Mouse (Mus musculus) mature B cell (primary cell): ENCODE results near the gene Mtmr14.

Source experiments
- in situ Hi-C: fragments of 300-500 bp; cut with MboI; formaldehyde crosslinking; loops from 2 replicates; pipeline ENCODE4 v1.14.3; 2019

Mtmr14 gene

DNA sequence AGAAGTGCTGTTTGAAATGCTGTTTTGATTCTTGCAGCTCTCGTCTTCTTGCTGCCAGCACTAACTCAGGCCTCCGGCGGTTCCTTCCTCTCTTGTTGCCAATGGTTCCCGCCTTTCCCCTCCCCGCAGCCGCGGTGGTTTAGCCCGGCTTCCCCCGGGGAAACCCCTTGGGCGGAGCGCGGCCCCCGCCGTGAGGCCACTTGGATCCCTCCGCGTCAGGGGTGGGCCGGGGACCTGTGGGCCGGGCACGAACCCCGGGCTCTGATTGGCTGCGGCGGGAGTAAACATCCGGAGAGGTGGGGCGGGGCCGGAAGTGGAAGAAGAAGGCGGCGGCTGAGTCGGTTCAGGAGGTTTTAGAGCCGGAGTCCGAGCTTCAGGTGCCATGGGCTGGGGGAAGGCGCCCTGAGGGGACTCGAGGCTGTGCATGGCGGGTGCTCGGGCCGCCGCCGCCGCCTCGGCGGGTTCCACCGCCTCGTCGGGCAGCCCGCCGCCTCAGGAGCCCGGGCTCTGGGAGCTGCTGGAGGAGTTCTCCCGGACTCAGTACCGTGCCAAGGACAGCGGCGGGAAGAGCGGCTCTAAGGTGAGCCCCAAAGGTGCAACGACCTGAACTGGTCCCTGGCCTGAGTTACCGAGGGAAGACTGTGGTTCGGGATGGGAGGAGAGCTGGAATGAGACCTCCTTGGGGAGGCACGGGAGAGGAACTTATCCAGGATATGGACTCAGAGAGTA is at the start of gene Mtmr14:
Mtmr14 (plus strand) TSS at position 302 of the 729 bp plus-strand sequence.
- in situ Hi-C loops, result no loop called here

- in situ Hi-C loops, result no loop called here
These were observed 43.7 kb upstream of the Mtmr14 start for GRCm38 (mm10) chr6:113193765-113194460.

GRCm38 (mm10) chr6:113194517-113194840 is 43.2 kb upstream of the Mtmr14 start:
- in situ Hi-C loops, result no loop called here

DNA sequence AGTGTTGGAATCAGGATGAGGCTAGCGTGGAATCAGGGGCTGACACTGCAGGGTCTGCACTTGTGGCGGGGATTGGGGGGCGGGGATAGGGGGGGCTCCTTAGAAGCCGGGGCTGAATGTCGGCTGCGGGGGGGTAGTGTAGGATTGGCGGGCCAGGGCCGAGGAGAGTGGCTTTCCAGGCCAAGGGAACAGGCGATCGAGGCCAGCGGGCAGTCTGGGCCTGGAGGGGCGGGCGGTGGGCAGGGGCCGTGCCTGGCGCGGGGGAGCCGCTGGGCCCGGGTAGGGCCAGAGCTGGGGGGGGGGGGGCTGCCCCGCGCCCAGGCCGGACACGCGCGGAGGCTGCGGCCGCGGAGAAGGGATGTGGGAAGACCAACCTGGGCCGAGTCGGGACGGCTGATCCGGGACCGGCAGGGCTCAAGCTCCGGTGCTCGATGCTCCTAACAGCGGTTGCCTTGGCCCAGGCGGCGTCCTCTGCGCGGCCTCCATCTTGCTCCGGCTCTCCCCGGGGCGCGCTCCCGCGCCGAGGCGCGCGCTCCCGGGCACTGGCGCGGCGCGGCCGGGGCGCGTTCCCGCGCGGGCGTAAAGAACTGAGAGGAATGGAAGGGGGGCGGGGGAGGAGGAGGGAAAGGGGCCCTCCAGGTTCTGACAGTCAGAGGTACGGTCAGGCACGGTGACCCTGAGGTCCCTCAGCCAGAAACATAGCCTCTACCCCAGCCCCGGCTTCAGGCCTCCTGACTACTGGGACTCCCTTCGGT is 42.6 kb upstream of the Mtmr14 start, which contains the start of gene Lhfpl4:
Lhfpl4 (minus strand) TSS at position 544 of the 755 bp plus-strand sequence.
- in situ Hi-C loops, result no loop called here

DNA sequence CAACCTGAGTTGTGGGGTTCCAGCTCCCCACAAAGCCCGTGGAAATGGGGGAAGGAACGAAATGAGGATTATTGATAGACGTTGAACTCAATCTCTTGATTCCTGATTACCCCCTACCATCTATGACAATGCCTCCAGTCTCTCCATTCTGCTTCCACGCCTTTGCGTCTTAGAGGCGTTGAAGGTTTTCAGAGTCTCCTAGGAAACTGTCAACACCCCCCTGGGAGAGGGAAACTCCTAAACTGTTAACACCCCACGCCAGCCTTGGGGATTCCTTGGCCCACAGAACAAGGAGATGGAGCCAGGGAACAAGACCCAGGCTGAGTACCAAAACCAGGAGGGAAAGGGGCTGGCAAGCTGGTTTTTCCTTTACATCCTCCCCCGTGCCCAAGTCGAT is 42.0 kb upstream of the Mtmr14 start:
- in situ Hi-C loops, result no loop called here

- in situ Hi-C loops, result no loop called here
These were observed 21.4 kb upstream of the Mtmr14 start for GRCm38 (mm10) chr6:113216280-113216679.

- in situ Hi-C loops, result no loop called here
These were observed 11.8 kb upstream of the Mtmr14 start for GRCm38 (mm10) chr6:113225798-113226197.

GRCm38 (mm10) chr6:113226705-113227104 is 10.9 kb upstream of the Mtmr14 start:
- in situ Hi-C loops, result no loop called here

DNA sequence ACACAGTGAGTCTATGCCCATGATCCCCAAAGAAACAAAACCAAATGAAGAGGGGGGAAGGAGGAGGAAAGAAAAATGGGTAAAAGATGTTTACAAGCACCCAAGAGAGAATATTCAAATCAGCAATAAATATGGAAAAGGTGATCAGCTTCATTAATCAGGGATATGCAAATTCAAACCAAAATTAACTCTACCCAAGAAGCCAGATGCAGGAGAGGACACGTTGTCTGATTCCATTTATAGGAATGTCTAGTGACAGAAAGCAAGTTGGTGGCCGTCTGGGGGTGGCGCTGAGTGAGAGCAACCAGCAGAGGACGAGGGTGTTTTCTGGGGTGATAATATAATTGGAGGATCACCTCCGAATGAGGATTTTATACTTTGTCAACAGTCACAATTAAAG is 2.5 kb upstream of the Mtmr14 start:
- in situ Hi-C loops, result no loop called here

DNA sequence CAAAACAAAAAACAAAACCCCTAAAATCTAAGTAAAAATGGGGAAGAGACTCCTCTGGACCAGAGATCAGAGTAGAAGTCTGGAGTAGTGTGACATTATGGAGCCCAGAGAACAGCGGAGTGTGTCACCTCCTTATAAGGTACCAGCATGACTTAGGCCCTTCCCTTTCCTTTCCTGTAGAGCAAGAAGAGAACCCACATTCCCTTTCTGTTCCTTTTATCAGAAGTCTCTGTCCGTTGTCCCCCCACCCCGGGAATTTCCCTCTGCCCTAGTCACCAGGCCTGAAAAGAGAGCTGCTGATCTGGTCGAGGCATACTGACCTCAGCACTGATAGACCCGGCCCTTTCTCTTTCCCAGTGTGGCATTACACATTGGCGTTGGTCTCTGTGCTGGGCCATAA is 799 bp downstream of the Mtmr14 start:
- in situ Hi-C loops, result no loop called here

DNA sequence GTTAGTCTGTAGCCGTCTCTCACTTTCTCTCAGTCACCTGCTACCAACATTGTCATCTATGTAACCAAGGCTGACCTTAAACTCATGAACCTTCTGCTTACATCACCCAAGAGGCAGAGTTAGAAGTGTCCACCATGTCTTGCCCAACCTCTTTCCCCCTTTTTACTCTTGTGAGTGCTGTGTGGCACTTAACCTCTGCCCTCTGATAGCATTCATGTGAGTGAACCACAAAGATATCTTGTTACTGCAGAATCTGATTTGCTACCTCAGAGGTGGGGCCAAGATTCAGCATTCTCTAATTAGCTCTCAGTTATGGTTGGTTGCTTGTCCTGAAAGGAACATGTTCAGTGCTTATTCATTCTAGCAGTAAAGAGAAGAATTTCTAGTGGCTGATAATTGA is 5.1 kb downstream of the Mtmr14 start:
- in situ Hi-C loops, result no loop called here

- in situ Hi-C loops, result no loop called here
These were observed 7.9 kb downstream of the Mtmr14 start for GRCm38 (mm10) chr6:113245585-113245984.

GRCm38 (mm10) chr6:113250786-113251185 is 13.1 kb downstream of the Mtmr14 start:
- in situ Hi-C loops, result no loop called here

DNA sequence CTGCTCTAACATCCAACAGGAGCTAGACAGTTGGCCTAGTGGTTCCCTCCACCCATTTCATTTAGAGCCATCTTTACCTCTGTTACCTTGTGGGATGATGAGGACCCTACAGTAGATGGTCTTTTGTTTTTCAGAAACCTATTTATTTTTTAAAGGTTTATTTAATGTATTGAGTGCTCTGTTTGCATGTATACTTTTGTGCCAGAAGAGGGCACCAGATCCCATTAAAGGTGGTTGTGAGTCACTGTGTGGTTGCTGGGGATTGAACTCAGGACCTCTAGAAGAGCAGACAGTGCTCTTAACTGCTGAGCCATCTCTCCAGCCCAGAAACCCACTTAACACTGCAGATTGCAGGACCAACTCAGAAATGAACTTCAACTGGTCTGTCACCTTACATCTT is 14.3 kb downstream of the Mtmr14 start:
- in situ Hi-C loops, result no loop called here

DNA sequence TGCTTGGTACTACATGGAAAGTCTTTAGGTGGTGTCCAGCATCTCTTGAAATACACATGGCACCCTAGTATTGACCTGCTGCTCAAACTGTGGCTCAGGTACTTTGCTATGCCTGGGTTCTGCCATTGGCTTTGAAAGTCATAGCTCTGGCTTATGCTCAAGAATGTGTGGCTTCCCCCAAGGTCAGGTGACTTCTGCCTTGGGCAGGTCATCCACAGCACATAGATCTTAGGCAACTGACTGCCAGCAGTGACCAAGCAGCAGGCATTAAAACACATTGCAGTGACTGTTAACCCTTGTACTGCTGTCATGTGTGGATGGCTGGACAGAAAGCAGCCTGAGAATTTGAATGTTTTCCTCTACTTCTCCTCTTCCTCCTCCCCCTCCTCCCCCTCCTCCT is 17.3 kb downstream of the Mtmr14 start:
- in situ Hi-C loops, result no loop called here

- in situ Hi-C loops, result no loop called here
These were observed 23.7 kb downstream of the Mtmr14 start for GRCm38 (mm10) chr6:113261174-113261858.

GRCm38 (mm10) chr6:113263531-113263930 is 25.9 kb downstream of the Mtmr14 start:
- in situ Hi-C loops, result no loop called here

- in situ Hi-C loops, result no loop called here
These were observed 26.8 kb downstream of the Mtmr14 start for GRCm38 (mm10) chr6:113264429-113264828.

GRCm38 (mm10) chr6:113266996-113267655 is 29.5 kb downstream of the Mtmr14 start:
- in situ Hi-C loops, result no loop called here

GRCm38 (mm10) chr6:113267988-113268387 is 30.3 kb downstream of the Mtmr14 start:
- in situ Hi-C loops, result no loop called here

- in situ Hi-C loops, result no loop called here
These were observed 34.7 kb downstream of the Mtmr14 start for GRCm38 (mm10) chr6:113272365-113272764.

- in situ Hi-C loops, result no loop called here
These were observed 39.2 kb downstream of the Mtmr14 start for GRCm38 (mm10) chr6:113276846-113277245.
